Mouse (Mus musculus) limb, embryonic 14.5 days (tissue): ENCODE results near the gene Zcwpw1. TPM values are rescaled to one million over a fixed set of nuclear protein-coding genes. Genes with fewer than 3 reads are reported as not detected.
A peak's percentile ranks its signal among the peaks of the same experiment; 100 is the strongest.

Experiments
- ATAC-seq: fragments of 200-750 bp; cut with Nextera tagmentation; 2 replicates; pipeline ENCODE4 v1.8.0; 2017; ENCODE audit warnings: low read depth, moderate number of reproducible peaks, moderate TSS enrichment; ENCODE audit not compliant: low FRiP score
- DNase-seq: peaks from one replicate; pipeline ENCODE4 v3.0.0-alpha.2; 2015; ENCODE audit warnings: low spot score
- H3K27ac ChIP-seq: fragments of 300-500 bp; sonication (generic); replicated peaks from 2 replicates; pipeline ENCODE4 v1.5.1; 2014; ENCODE audit warnings: low read depth, mild to moderate bottlenecking, low read length, moderate library complexity, mixed read lengths
- H3K27me3 ChIP-seq: fragments of 300-500 bp; sonication (generic); 2 replicates; pipeline ENCODE4 v1.6.1; 2014; ENCODE audit warnings: low read length, mixed read lengths; ENCODE audit not compliant: control insufficient read depth, insufficient read depth
- H3K36me3 ChIP-seq: fragments of 300-500 bp; sonication (generic); 2 replicates; pipeline ENCODE4 v1.6.1; 2014; ENCODE audit warnings: mild to moderate bottlenecking, low read length, moderate library complexity, mixed read lengths; ENCODE audit not compliant: control insufficient read depth, insufficient read depth
- H3K4me1 ChIP-seq: fragments of 300-500 bp; sonication (generic); 2 replicates; pipeline ENCODE4 v1.6.1; 2014; ENCODE audit warnings: antibody characterized with exemption, low read length, mixed read lengths; ENCODE audit not compliant: control insufficient read depth, insufficient read depth
- H3K4me2 ChIP-seq: fragments of 300-500 bp; sonication (generic); replicated peaks from 2 replicates; pipeline ENCODE4 v1.6.1; 2014; ENCODE audit warnings: low read depth, mild to moderate bottlenecking, low read length, moderate library complexity; ENCODE audit not compliant: severe bottlenecking
- H3K4me3 ChIP-seq: fragments of 300-500 bp; sonication (generic); replicated peaks from 2 replicates; pipeline ENCODE4 v1.5.1; 2014; ENCODE audit warnings: low read length
- H3K9ac ChIP-seq: fragments of 300-500 bp; sonication (generic); 2 replicates; pipeline ENCODE4 v1.6.1; 2014; ENCODE audit warnings: mild to moderate bottlenecking, low read depth, low read length, moderate library complexity; ENCODE audit not compliant: severe bottlenecking
- H3K9me3 ChIP-seq: fragments of 300-500 bp; sonication (generic); 2 replicates; pipeline ENCODE4 v1.6.1; 2016; ENCODE audit warnings: low read length; ENCODE audit not compliant: control insufficient read depth
- POLR2A ChIP-seq: fragments of 200-500 bp; IDR thresholded peaks from 2 replicates; pipeline ENCODE4 v1.8.0; 2012; ENCODE audit warnings: inconsistent platforms, mild to moderate bottlenecking, moderate library complexity, borderline replicate concordance; ENCODE audit not compliant: insufficient read depth, insufficient read length; ENCODE audit errors: extremely low read depth
- WGBS: fragments of 180-500 bp; shearing (Covaris S2); extraction: QIAGEN DNeasy Blood & Tissue Kit; methylation state at CpG from one replicate; pipeline ENCODE4 v1.1.7; 2014; 5-methylcytosine and 5-hydroxymethylcytosine counted together
- polyA plus RNA-seq, 2 experiments: library from polyadenylated mRNA; depleted of rRNA in 1 of 2; stranded (reverse) in 1 of 2; unstranded in 1 of 2; fragments of >200 nt; fragmentation: Nextera tagmentation in 1 of 2; extraction: Ambion mirVana in 1 of 2; gene quantifications; 2 replicates each; pipeline versions ENCODE4 v1.2.1 to v1.2.3; 2012 to 2014

The Zcwpw1 gene
- polyA plus RNA-seq, 2 experiments: 17.3 to 30.1 TPM

DNA sequence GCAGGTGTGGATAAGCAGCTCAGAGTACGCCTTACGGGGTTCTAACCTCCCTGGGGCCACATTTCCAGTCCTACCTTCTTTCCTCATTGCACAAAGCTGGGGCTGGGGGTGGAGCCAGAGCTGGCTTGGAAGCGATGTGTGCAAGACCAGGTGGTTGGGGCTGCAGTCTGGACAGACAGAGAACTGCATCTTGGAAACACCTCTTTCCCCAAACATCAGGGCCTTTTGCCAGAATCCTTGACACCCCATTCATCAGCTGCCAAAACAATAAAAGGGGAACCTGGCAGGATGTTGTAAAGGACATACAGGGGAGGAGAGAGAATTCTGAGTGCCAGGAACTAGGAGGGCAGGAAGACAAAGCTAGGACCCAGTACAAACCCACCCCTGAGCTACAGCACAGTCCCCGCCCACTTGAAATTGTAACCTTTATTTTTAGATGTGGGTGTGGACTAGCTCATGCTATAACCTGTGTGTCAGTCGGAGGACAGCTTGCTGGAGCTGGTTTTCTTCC lies 11.1 kb upstream of the Zcwpw1 start:
- WGBS: 8% methylated on average over 5 of the region's 5 CpGs
- H3K4me1 ChIP-seq: peaks cover 19% of the 10 kb centered on the region
- peak; percentile 66 for DNase-seq
- H3K27me3 ChIP-seq: no peaks in the 10 kb centered on the region
- TF ChIP-seq POLR2A: no peak
- no peak overlapping the region for H3K4me3 ChIP-seq
- no peak; the same call in 1 of the 2 replicates for ATAC-seq
- no peak overlapping the region for H3K9ac ChIP-seq
- peaks cover 19% of the 10 kb centered on the region for H3K36me3 ChIP-seq
- H3K9me3 ChIP-seq: no peaks in the 10 kb centered on the region
- H3K27ac ChIP-seq: peak overlapping the region; percentile 33
- H3K4me2 ChIP-seq: no peak overlapping the region; the same call in 1 of the 2 replicates

DNA sequence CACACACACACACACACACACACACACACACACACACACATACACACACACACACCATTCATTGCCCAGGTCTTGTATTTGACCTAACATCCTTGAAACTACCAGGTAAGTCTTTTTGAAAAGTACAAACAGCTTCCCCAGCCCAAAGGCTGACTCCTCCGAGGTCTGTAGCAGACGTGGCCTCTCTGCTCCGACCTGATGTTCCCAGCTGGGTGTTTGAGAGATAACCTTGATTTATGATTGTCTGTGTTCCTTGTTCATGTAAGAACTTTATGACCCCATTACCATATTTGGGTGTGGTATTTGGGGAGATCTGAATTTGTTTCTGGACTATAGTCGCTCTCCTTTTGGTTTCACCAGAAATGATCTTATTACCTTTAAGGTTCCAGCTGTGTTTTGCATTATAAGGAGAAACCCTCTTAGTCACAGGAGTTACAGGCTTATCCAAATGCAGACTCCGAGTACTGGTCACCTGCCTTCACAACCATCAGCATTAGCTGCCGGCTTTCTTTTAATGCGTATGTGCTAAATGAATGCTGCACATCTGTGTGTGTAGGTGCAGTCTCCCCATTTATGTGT lies 10.2 kb upstream of the Zcwpw1 start:
- Histone ChIP-seq H3K36me3 (peaks cover 28% of the 10 kb centered on the region), H3K9ac (no peak overlapping the region), H3K27me3 (no peaks in the 10 kb centered on the region), H3K4me2 (no peak overlapping the region), H3K4me3 (no peak overlapping the region), H3K27ac (no peak overlapping the region), H3K9me3 (no peaks in the 10 kb centered on the region), H3K4me1 (peaks cover 19% of the 10 kb centered on the region)
- no peak for TF ChIP-seq POLR2A
- ATAC-seq: no peak
- no peak for DNase-seq
- 64% methylated on average over 7 of the region's 7 CpGs for WGBS

GRCm38 (mm10) chr5:137778635-137779034 lies 9.0 kb upstream of the Zcwpw1 start, which contains the start of gene Ppp1r35:
Gene Ppp1r35, plus strand, starts transcription at chr5:137778849.
- ATAC-seq (peak; percentile 94), DNase-seq (peak; percentile 97)
- Histone ChIP-seq H3K9ac (peak within 1 kb of the TSS; percentile 87), H3K4me1 (peaks cover 26% of the 10 kb centered on the region), H3K9me3 (no peaks in the 10 kb centered on the region), H3K27ac (peak within 1 kb of the TSS; percentile 81), H3K4me2 (peak within 1 kb of the TSS; percentile 86), H3K36me3 (peaks cover 41% of the 10 kb centered on the region), H3K27me3 (no peaks in the 10 kb centered on the region), H3K4me3 (peak within 1 kb of the TSS; percentile 98)
- under 1% methylated on average over 30 of the region's 31 CpGs for WGBS
- peak; percentile 56; the same call in 1 of the 2 replicates for TF ChIP-seq POLR2A

- no peak for TF ChIP-seq POLR2A
- no peaks in the 10 kb centered on the region for H3K27me3 ChIP-seq
- ATAC-seq (peak; percentile 6; the same call in 1 of the 2 replicates), DNase-seq (no peak)
- peak overlapping the region; percentile 86 for H3K4me2 ChIP-seq
- H3K27ac ChIP-seq: peak overlapping the region; percentile 81
- H3K4me1 ChIP-seq: peaks cover 33% of the 10 kb centered on the region
- under 1% methylated on average over 40 of the region's 83 CpGs for whole genome bisulfite sequencing
- H3K36me3 ChIP-seq: peaks cover 47% of the 10 kb centered on the region
- no peaks in the 10 kb centered on the region for H3K9me3 ChIP-seq
- peak overlapping the region; percentile 87 for H3K9ac ChIP-seq
- H3K4me3 ChIP-seq: peak overlapping the region; percentile 98
Observed at GRCm38 (mm10) chr5:137779053-137779933, 8.3 kb upstream of the Zcwpw1 start.

- no peak overlapping the region for H3K4me3 ChIP-seq
- H3K9me3 ChIP-seq: no peaks in the 10 kb centered on the region
- TF ChIP-seq POLR2A: no peak
- H3K4me1 ChIP-seq: peaks cover 36% of the 10 kb centered on the region
- ATAC-seq (no peak), DNase-seq (no peak)
- no peak overlapping the region for H3K4me2 ChIP-seq
- no peak overlapping the region for H3K27ac ChIP-seq
- no peak overlapping the region for H3K9ac ChIP-seq
- 88% methylated on average over 7 of the region's 7 CpGs for WGBS
- peaks cover 53% of the 10 kb centered on the region for H3K36me3 ChIP-seq
- no peaks in the 10 kb centered on the region for H3K27me3 ChIP-seq
Observed at GRCm38 (mm10) chr5:137781661-137782060, 5.9 kb upstream of the Zcwpw1 start.
